ENCODE assay signal across 8 mouse cellular contexts in genomic region chr16:55821997-55822740, GRCm38 (mm10). TPM values are rescaled to one million over a fixed set of nuclear protein-coding genes. Genes with fewer than 3 reads are reported as not detected.
A peak's percentile ranks its signal among the peaks of the same experiment; 100 is the strongest.
DNase-seq lines count a peak whose midpoint lies in the region; ATAC-seq and TF ChIP-seq lines count a peak whose summit lies in the region.

No protein-coding gene starts in this region.

- 0 out of 2 replicates have a peak, but pooled peaks have one; percentile 4 for TF ChIP-seq CTCF in kidney, postnatal 0 days (IDR thresholded peaks at IDR 0.05; ENCODE audit: low read depth)

- whole genome bisulfite sequencing in heart, embryonic 12.5 days: under 1% methylated on average over 67 of the region's 67 CpGs
- under 1% methylated on average over 67 of the region's 67 CpGs for WGBS in kidney, postnatal 0 days
- WGBS in liver, embryonic 12.5 days (ENCODE audit: insufficient replicate concordance): under 1% methylated on average over 67 of the region's 67 CpGs

- peaks cover 39% of the 10 kb centered on the region for H3K27me3 ChIP-seq in erythroblast, embryonic 14.5 days (ENCODE audit: control insufficient read depth)
- H3K27me3 ChIP-seq in heart, embryonic 12.5 days (replicated peaks): no peaks in the 10 kb centered on the region
- no peaks in the 10 kb centered on the region for H3K27me3 ChIP-seq in kidney, postnatal 0 days (ENCODE audit: insufficient read depth, low read length)
- H3K27me3 ChIP-seq in liver, embryonic 12.5 days (replicated peaks): peaks cover 19% of the 10 kb centered on the region
- H3K27me3 ChIP-seq in splenic B cell, adult 2 months (ENCODE audit: control insufficient read depth, insufficient read depth, low read length, poor library complexity, severe bottlenecking): no peaks in the 10 kb centered on the region

- peak overlapping the region; percentile 96 for H3K9ac ChIP-seq in heart, embryonic 12.5 days
- peak overlapping the region; percentile 85 for H3K9ac ChIP-seq in kidney, postnatal 0 days (ENCODE audit: low read depth, low read length)
- H3K9ac ChIP-seq in liver, embryonic 12.5 days: peak overlapping the region; percentile 78

- H3K27ac ChIP-seq in heart, embryonic 12.5 days (ENCODE audit: poor library complexity, severe bottlenecking): peak overlapping the region; percentile 95
- H3K27ac ChIP-seq in kidney, postnatal 0 days: peak overlapping the region; percentile 93
- peak overlapping the region; percentile 81 for H3K27ac ChIP-seq in liver, embryonic 12.5 days

- peak overlapping the region; percentile 76 for H3K4me3 ChIP-seq in erythroblast, embryonic 14.5 days (replicated peaks)
- peak overlapping the region; percentile 99 for H3K4me3 ChIP-seq in heart, embryonic 12.5 days
- H3K4me3 ChIP-seq in kidney, postnatal 0 days (replicated peaks; ENCODE audit: low read depth, low read length): peak overlapping the region; percentile 86
- peak overlapping the region; percentile 78 for H3K4me3 ChIP-seq in liver, embryonic 12.5 days

- no peaks in the 10 kb centered on the region for H3K9me3 ChIP-seq in erythroblast, embryonic 14.5 days (ENCODE audit: control insufficient read depth, low read length)
- no peaks in the 10 kb centered on the region for H3K9me3 ChIP-seq in heart, embryonic 12.5 days (replicated peaks)
- H3K9me3 ChIP-seq in kidney, postnatal 0 days (replicated peaks; ENCODE audit: low read length): no peaks in the 10 kb centered on the region
- no peaks in the 10 kb centered on the region for H3K9me3 ChIP-seq in liver, embryonic 12.5 days (replicated peaks)

- peak; percentile 94 for DNase-seq in CD4-positive, CD25-positive, alpha-beta regulatory T cell, adult 2 months (ENCODE audit: low read depth, low spot score)
- peak; percentile 43 for DNase-seq in brain, embryonic 18.5 days (ENCODE audit: low read depth, low spot score)
- DNase-seq in kidney, postnatal 0 days (ENCODE audit: low spot score): peak; percentile 97
- DNase-seq in naive thymus-derived CD4-positive, alpha-beta T cell, adult 2 months (ENCODE audit: low read depth): peak; percentile 92
- DNase-seq in splenic B cell, adult 2 months (ENCODE audit: low read depth, low spot score): peak; percentile 90

- ATAC-seq in heart, embryonic 12.5 days (ENCODE audit: insufficient number of reproducible peaks, low FRiP score): peak; percentile 94
- peak; percentile 95 for ATAC-seq in kidney, postnatal 0 days (replicated peaks; ENCODE audit: low FRiP score, low read depth)
- ATAC-seq in liver, embryonic 12.5 days: peak; percentile 95

- peaks cover 6% of the 10 kb centered on the region for H3K36me3 ChIP-seq in erythroblast, embryonic 14.5 days (ENCODE audit: control insufficient read depth)
- H3K36me3 ChIP-seq in heart, embryonic 12.5 days: peaks cover 13% of the 10 kb centered on the region
- H3K36me3 ChIP-seq in kidney, postnatal 0 days (ENCODE audit: insufficient read depth, low read length): peaks cover 8% of the 10 kb centered on the region; the same call in 1 of the 2 replicates
- H3K36me3 ChIP-seq in liver, embryonic 12.5 days: peaks cover 12% of the 10 kb centered on the region
- peaks cover 12% of the 10 kb centered on the region for H3K36me3 ChIP-seq in splenic B cell, adult 2 months (ENCODE audit: control insufficient read depth, insufficient read depth, low read length, poor library complexity, severe bottlenecking)

- peak overlapping the region; percentile 86 for H3K4me2 ChIP-seq in heart, embryonic 12.5 days
- H3K4me2 ChIP-seq in kidney, postnatal 0 days (ENCODE audit: low read length): peak overlapping the region; percentile 78
- peak overlapping the region; percentile 91 for H3K4me2 ChIP-seq in liver, embryonic 12.5 days

- peaks cover 15% of the 10 kb centered on the region for H3K4me1 ChIP-seq in erythroblast, embryonic 14.5 days (ENCODE audit: control insufficient read depth)
- peaks cover 22% of the 10 kb centered on the region for H3K4me1 ChIP-seq in heart, embryonic 12.5 days (replicated peaks)
- H3K4me1 ChIP-seq in kidney, postnatal 0 days (replicated peaks; ENCODE audit: insufficient read depth, low read length): peaks cover 5% of the 10 kb centered on the region; the same call in 1 of the 2 replicates
- H3K4me1 ChIP-seq in liver, embryonic 12.5 days: peaks cover 23% of the 10 kb centered on the region

RNA-seq across cellular contexts. Expression of gene Nfkbiz, which starts 16.5 kb away (rescaled TPM):
- 0.04 and 0.09 TPM in 2 replicates for polyA plus RNA-seq in erythroblast, embryonic 14.5 days (2012)
- polyA plus RNA-seq in heart, embryonic 12.5 days (2016; fragmentation: Nextera tagmentation; extraction: Ambion mirVana): 3.1 and 3.3 TPM in 2 replicates
- 4.9 and 5.8 TPM in 2 replicates for polyA plus RNA-seq in kidney, postnatal 0 days (2015; fragmentation: Nextera tagmentation; extraction: Ambion mirVana)
- polyA plus RNA-seq in liver, embryonic 12.5 days (2016; fragmentation: Nextera tagmentation; extraction: Ambion mirVana): 2.4 and 2.6 TPM in 2 replicates

Comparison
In these comparisons a context has a peak if more than half of its experiments do, and no peak if none do; other contexts are left out.
1. Peak in every context shown above with its lines: DNase-seq, ATAC-seq, H3K4me3 ChIP-seq and H3K27ac ChIP-seq.
2. DNase-seq: peak in every context shown above with its lines; median percentile 97 in kidney, postnatal 0 days; 94 in CD4-positive, CD25-positive, alpha-beta regulatory T cell, adult 2 months; 92 in naive thymus-derived CD4-positive, alpha-beta T cell, adult 2 months; 90 in splenic B cell, adult 2 months; 43 in brain, embryonic 18.5 days.